Mouse (Mus musculus) kidney, postnatal 25 days (tissue): ENCODE data around the gene Prdm2.
A peak's percentile ranks its signal among the peaks of the same experiment; 100 is the strongest.

Experiments used
- DNase-seq, 2 experiments: peaks; one replicate each; pipeline ENCODE4 v3.0.0; 2021; ENCODE audit warnings: mixed read lengths in 2 of 2

Gene Prdm2

GRCm38 (mm10) chr4:143104739-143105138 is 108.1 kb downstream of the Prdm2 start:
- no peak for DNase-seq

GRCm38 (mm10) chr4:143103811-143104210 is 109.0 kb downstream of the Prdm2 start:
- no peak for DNase-seq

- no peak for DNase-seq
These were observed 112.6 kb downstream of the Prdm2 start for GRCm38 (mm10) chr4:143100157-143100556.

GRCm38 (mm10) chr4:143099288-143100039 is 113.3 kb downstream of the Prdm2 start:
- DNase-seq: no peak

- DNase-seq: no peak
These were observed 120.6 kb downstream of the Prdm2 start for GRCm38 (mm10) chr4:143092082-143092701.

GRCm38 (mm10) chr4:143090551-143090950 is 122.2 kb downstream of the Prdm2 start:
- DNase-seq: no peak

GRCm38 (mm10) chr4:143074071-143074765 is 138.6 kb downstream of the Prdm2 start:
- peak in 1 of 2 experiments; percentile 6 for DNase-seq

GRCm38 (mm10) chr4:143071791-143072190 is 141.0 kb downstream of the Prdm2 start:
- DNase-seq: no peak

GRCm38 (mm10) chr4:143067006-143067405 is 145.8 kb downstream of the Prdm2 start:
- peak in 1 of 2 experiments; percentile 20 for DNase-seq

- peak in 1 of 2 experiments; percentile 8 for DNase-seq
These were observed 153.9 kb downstream of the Prdm2 start for GRCm38 (mm10) chr4:143058765-143059344.
